Mouse (Mus musculus) adrenal gland, postnatal 10 days (tissue): Measurements from ENCODE around the gene Hspa5. TPM values are rescaled to one million over a fixed set of nuclear protein-coding genes. Genes with fewer than 3 reads are reported as not detected.
A peak's percentile ranks its signal among the peaks of the same experiment; 100 is the strongest.
"Not testable (repeated sequence)": the region's sequence is repeated elsewhere in the genome, so short reads cannot be mapped to it uniquely, and the experiment has no call there.

Experiments
- DNase-seq: peaks from one replicate; pipeline ENCODE4 v3.0.0; 2021; ENCODE audit warnings: mixed read lengths
- total RNA-seq, 2 experiments: library from RNA; stranded (reverse); gene quantifications; 2 replicates each; pipeline ENCODE4 v1.2.3; 2021

The Hspa5 gene
- total RNA-seq, 2 experiments from 2014 or later = 414 to 539 TPM

DNA sequence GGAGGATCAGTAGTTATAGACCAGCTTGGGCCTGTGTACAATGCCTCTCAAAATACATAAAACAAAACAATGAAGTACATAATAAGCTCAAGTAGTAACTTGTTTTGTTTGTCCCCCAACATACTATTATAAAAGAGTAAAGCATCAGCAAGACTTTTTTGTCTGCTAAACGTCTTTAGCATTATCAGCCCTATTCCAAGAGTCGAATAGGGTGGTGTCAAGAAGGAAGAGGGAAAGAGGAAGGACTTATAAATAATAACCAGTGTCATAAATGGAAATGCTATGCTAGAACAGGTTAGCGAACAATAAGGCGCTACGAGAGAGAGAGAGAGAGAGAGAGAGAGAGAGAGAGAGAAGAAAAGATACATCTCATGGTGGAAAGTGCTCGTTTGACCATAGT lies 819 bp upstream of the Hspa5 start:
- DNase-seq = no peak

DNA sequence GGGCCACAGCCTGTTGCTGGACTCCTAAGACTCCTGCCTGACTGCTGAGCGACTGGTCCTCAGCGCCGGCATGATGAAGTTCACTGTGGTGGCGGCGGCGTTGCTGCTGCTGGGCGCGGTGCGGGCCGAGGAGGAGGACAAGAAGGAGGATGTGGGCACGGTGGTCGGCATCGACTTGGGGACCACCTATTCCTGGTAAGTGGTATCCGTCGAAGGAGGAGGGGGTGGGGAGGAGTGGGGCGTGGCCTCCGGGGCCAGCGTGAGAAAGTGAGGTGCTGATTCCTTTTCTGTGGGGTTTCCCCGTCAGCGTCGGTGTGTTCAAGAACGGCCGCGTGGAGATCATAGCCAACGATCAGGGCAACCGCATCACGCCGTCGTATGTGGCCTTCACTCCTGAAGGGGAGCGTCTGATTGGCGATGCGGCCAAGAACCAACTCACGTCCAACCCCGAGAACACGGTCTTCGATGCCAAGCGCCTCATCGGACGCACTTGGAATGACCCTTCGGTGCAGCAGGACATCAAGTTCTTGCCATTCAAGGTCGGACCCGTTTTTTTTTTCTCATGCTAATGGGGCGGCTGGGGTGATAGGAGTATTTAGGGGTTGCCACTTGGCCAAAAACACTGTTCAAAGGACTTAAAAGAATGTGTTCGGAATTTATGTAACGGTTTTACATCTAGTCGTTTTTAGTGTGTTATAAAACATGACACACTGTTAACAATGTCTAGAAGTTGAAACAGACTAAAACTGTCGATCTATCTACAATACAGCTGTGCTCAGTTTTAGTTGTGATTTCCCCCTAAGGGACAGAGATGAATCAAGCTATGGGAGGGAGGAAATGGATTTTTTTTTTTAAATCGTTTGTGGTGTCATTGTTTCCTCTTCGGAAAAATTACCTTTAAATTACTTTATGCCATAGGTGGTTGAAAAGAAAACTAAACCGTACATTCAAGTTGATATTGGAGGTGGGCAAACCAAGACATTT lies 774 bp downstream of the Hspa5 start:
- DNase-seq = peak; percentile 63

DNA sequence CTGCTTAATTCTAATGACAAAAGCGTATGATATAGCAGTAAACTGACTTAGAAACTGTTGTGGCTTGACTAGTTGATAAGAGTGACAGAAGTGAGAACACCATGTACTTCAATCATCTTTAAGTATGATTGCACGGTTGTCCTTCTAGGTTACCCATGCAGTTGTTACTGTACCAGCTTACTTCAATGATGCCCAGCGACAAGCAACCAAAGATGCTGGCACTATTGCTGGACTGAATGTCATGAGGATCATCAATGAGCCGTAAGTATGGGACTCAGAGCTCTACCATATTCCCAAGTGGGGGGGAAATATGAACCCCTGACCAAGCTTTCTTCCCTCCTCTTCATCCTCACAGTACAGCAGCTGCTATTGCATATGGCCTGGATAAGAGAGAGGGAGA lies 1.9 kb downstream of the Hspa5 start:
- DNase-seq = no peak

DNA sequence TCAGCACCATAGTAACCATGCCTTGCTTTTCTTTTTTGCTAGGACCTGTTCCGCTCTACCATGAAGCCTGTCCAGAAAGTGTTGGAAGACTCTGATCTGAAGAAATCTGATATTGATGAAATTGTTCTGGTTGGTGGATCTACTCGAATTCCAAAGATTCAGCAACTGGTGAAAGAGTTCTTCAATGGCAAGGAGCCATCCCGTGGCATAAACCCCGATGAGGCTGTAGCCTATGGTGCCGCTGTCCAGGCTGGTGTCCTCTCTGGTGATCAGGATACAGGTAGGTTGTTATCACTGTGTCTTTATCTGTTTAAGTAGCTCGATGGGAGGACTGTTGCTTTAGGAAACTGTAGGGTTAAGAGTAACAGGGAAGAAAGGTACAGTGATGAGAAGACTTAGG lies 2.7 kb downstream of the Hspa5 start:
- DNase-seq = no peak

DNA sequence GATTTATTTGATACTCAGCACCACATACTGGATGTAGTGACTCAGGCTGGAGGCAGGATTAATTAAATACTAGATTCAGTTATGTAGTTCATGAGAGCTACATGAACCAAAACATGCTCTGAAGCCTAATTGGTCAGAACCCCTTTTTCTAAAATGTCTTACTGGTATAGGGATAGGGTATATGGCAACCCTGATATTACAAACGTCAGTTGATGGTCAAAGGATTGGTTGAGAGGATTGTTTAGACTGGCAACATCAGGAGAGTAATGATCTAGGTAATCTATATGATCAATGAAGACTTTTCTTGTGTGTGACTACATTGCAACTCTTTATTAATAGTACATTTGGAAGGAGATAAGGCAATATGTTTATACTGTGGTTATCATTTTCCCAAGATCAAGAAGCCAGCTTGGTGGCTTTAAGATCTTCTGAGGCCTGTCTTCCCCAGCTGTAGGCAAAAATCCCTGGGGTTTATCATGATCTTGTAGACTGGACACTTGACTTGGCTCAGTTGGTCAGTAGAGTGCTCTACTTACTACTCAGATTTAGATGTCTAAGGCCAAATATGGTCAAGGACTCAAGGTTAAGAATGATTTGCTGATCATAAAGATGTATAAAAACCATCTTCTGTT lies 5.6 kb downstream of the Hspa5 start:
- DNase-seq = no peak

DNA sequence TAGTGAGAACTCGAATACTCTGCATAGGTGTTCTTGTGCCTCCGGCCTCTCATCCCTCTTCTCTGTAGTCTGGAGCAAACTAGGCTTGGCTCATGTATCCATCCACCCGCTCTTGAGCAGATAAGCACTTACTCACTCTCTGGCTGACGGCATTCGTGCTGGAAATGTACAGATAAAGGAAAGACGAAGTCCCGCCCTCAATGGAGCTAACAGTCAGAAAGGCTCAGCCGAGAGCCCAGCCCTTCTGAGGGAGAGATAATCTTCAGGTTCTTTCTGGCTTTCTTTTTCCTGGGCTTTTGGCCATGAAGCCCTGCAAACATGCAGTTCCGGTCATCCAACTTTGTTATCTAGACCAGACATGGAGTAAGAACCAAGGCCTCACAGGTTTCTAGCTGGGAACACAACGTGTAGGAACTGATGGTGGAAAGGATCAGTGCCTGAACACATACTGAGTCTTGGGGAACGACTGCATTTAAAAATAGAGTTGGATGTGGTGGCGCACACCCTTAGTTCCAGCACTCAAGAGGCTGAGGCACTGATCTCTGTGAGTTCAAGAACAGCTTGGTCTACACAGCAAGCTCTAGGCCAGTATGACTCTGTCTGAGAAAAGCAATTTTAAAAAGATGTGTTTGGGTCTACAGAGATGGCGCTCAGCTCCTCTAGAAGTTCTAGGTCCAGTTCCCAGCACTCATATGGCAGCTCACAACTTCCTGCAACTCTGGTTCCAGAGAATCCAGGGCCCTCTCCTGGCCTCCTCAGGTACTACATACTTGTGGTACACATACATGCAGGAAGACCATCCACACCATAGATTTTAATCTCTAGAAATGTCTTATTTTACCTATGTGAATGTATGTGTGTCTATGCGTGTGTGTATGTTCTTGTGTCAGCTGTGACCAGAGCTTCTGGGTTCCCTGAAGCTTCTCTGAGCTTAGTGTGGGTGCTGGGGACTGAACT lies 11.6 kb downstream of the Hspa5 start:
- no peak for DNase-seq

DNA sequence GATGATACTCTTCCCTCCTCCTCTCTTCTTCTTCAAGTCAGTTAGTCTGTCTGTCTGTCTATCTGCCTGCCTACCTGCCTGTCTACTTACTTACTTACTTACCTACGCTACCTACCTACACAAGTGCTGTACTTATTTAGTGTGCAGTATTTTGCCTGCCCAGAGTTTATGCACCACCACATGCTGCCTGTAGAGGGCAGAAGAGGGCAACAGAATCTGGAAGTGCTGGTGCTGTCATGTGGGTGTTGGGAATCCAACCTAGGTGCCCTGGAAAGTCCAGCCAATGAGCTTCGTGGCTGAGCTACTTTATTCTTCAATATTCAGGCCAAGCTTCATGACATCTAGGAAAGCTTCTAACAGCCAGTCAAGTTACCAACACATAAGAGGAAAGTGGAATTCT lies 12.3 kb downstream of the Hspa5 start:
- DNase-seq = peak; percentile 60

DNA sequence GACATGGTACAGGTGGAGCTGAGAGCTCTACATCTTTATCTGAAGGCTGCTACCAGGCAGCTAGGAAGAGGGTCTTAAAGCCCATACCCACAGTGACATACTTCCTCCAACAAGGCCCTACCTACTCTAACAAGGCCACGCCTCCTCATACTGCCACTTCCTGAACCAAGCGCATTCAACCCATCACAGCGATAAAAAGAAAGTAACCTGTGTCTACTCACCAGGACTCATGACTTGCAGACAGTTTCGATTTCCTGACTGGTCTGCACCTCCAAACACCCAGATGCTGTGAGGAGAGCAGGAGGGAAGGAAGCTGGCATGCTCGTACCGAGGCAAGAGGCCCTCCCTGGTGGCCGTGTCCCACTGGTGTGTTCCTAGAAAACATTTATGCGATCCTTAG lies 18.5 kb downstream of the Hspa5 start:
- no peak for DNase-seq

DNA sequence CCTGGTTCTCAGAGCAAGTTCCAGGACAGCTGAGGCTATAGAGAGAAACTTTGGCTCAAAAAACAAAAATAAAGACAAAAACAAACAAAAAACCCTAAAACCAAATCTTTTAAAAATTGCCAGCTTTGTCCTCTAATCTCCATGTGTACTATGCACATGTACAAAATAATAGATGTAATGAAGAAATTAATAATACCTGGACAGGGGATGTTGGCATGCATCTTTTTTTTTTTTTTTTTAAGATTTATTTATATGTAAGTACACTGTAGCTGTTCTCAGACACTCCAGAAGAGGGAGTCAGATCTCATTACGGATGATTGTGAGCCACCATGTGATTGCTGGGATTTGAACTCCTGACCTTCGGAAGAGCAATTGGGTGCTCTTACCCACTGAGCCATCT lies 20.8 kb downstream of the Hspa5 start:
- DNase-seq = not testable (repeated sequence)

DNA sequence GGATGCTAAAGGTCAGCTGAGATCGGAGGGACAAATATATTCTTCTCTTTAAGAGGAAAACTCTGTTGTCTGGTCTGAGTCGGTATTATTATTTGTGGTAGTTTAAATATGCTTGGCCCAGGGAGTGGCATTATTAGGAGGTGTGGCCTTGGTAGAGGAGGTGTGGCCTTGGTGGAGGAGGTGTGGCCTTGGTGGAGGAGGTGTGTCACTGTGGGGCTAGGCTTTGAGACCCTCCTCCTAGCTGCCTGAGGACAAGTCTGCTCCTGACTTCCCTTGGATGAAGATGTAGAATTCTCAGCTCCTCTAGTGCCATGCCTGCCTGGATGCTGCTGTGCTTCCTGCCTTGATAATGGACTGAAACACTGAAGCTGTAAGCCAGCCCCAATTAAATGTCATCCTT lies 22.7 kb downstream of the Hspa5 start:
- no peak for DNase-seq

DNA sequence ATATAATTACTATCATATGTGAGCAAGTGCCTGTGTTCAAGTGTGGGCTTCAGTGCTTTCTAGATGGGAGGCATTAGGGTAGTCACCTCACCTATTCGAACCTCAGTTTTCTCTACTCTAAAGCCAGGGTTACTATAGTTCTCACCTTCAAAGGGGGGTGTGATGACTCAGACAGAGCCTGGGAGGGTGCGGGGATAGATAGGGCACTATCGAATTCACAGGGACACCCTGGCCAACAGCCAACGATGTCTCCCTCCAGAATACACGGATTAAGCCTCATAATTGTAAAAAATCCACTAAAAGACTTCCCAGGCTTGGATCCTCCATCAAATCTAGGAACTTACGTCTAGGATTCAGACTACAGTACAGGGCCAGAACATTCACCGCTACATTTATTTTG lies 23.7 kb downstream of the Hspa5 start:
- no peak for DNase-seq

DNA sequence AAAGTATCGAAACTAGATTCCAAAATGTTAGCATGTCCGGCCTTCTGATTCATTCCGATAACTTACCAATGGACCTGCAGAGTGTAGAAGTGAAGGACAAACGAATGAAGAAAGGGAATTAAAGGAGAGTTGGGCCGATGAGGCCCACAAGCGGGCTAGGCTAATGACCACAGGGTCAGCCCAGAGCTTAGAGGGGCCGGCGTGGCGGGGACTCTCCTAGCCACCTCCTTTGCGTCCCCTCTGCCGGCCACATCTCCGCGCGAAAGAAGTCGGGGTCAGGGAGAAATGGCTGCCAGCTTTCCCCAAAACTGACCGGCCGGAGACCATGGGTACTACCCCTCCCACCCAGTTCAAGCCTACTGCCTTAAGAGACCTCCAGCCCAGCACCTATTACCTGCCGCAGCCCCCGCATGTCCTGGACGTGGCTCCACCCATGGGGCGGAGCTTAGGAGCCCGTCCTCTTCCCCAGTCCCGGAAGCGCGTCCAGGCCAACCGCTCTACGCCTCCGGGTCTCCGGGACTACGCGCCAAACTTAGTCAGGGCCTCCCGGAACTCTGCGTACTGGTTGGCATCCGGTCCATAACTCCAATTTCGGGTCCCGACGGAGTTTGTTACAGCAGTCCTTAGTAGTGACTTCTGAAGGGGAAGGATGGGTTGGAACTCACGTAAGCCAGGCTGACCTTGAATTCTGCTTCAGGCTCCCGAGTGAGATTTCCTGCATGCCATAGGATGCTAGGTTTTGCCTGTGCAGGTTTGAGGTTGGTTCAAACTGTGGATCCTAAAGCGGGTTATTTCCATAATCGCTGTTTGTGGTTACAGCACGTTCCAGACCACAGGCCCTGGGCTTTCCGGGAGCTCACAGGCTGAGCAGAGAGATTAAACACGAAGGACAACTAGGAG lies 27.8 kb downstream of the Hspa5 start, which contains the start of gene Rabepk:
Gene Rabepk (minus strand): TSS at position 556 of the 900 bp plus-strand sequence.
- DNase-seq = peak; percentile 91

DNA sequence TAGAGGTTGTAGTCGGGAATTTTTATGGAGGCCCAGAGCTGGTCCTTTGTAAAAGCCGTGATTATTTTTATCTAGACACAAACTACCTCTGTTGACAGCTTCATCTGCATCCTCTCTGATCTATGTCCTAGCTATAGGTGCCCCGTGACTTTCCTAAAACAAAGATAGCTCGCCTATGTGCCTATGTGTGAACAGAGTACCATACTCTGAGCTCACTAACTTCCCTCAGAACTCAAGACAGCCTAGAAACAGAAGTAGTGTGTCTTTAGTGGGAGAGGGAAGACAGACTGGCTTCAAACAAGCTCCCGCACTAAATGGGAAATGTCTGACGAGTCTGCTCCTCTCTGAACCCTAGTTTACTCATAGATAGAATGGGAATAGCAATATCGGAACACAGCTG lies 28.6 kb downstream of the Hspa5 start:
- DNase-seq = no peak

DNA sequence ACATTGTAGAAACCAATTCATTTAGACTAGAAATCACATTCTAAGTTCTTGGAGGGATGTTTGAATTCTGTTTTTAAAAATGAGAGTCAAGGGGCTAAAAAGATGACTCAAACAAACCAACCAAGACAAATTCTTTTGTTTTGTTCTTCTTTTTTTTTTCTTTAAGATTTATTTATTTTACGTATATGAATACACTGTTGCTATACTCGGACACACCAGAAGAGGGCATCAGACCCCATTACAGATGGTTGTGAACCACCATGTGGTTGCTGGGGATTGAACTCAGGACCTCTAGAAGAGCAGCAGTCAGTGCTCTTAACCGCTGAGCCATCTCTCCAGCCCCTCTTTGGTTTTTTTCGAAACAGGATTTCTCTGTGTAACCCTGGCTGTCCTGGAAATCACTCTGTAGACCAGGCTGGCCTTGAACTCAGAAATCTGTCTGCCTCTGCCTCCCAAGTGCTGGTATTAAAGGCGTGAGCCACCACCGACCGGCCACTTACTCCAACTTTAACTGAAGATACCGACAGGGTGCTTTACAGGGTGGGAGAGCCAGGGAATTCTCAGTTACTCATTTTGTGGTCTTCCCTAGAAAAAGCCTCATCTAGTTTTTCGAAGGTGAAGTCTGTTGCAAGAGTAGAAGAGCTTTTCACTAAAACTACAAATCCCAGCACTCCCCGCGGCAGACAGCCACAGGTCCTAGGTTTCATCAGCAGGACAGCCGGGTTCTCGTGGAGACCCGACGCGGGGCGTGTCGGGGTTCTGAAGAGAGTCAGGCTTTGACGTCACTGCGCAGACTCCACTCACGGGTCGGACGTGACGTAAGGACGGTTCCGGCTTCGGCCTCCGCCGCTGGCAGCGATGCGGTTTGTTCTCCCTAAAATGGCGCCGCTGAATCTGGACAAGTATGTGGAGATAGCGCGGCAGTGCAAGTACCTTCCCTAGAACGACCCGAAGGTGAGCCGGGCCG lies 30.0 kb downstream of the Hspa5 start:
- peak; percentile 98 for DNase-seq

DNA sequence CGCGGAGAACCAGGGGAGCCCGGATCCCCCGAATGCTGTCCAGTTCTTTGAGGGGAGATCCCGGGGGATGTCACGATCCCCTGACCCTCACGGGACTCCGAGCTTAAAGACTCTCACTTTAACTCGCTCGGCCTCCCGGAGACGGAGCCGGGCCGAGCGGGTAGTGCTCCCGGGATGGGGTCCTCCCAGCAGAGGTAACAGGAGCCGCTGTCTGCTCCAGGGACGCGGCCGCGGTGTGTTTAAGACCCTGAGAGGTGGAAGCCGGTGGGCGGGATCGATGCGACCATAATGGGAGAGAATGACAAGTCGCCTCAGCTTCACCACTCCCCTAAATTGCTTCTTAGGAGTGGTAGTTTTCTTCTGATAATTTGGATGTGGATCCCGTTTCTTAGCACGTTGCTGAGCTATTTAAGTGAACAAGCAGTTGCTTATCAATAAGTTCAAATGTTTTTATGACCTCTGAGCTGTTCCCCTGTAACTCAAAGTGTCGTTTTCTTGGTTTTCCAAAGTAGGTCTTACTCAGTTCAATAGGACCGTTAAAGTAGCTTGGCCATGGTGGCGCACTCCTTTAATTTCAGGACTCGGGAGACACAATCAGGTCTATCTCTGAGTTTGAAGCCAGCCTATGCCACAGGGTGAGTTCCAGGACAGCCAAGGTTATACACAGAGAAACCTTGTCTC lies 30.9 kb downstream of the Hspa5 start:
- peak; percentile 52 for DNase-seq

DNA sequence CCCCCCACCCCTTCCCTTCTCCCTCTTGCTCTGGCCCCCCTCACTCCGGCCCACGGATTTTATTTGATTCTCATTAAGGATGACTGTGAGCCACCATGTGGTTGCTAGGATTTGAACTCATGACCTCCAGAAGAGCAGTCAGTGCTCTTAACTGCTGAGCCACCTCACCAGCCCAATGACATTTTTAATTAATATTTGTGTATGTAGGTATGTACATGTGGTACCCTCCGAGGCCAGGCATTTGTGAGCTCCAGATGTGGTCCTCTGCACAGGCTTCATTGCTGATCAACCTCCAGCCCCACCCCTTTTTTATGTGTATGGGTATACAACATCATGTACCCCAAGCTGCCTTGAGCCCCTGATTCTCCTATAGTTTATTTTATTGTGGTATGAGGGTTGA lies 32.0 kb downstream of the Hspa5 start:
- no peak for DNase-seq

DNA sequence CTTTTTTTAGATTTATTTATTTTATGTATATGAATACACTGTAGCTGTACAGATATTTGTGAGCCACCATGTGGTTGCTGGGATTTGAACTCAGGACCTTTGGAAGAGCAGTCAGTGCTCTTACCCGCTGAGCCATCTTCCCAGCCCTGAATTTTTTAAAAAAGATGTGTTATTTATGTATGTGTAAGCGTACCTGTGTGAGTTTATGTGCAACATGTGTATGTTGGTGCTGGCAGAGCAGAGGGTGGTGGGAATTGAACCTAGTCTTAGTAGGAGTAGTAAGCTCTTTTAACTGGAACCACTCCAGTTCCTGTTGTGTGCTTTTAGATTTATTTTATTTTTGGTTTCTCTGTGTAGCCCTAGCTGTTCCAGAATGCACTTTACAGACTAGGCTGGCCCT lies 32.4 kb downstream of the Hspa5 start:
- DNase-seq = no peak

DNA sequence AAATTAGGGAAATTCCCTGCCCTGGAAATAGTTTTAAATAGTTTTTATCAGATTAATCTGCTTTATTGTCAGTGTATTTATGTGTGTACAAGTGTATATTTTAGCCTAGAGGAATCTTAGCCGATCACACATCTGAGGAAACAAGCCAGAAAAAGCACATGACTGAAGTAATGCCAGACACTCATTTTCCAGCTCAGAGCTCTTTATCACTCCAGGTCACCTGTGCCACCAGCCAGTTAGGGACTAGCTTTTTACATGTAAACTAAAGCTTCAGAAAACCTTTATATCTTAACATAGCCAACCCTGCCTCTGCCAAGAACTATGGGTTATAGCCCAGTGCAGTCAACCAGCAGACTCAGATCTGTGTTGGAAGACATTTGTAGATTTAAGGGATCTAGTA lies 33.0 kb downstream of the Hspa5 start:
- peak; percentile 31 for DNase-seq

DNA sequence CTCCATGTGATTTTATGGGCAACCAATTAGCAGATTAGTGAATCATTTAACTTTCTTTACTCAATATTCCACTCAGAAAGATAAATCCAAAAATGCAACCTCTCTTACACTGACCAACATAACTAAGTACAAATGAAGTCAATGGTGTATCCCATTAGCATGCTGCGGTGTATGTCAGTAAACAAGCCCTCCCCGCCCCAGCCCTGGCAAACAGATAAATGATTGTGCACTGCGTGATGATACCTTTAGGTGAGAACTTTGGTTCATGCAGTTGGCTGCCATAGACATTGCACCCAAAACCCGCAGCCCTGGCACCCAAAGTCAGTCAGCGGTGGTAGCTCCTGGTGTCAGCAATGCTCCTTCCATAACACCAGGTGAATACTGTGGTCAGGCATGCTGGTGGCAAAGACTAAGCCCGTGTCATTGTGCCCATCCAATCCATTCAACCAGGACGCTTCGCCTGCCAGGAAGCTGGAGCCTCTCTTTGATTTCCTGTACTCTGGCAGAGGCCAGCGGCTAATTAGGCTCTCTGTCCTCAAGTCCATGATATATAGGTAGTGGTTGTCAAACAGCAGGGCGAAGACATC lies 33.7 kb downstream of the Hspa5 start:
- DNase-seq = no peak
